Mouse (Mus musculus) Patski (cell line): Measurements from ENCODE around the gene Iba57. TPM values are rescaled to one million over a fixed set of nuclear protein-coding genes. Genes with fewer than 3 reads are reported as not detected.

ENCODE experiments used
- ATAC-seq: fragments of 100-300 bp; one replicate; pipeline ENCODE4 v1.8.0; 2021
- CTCF ChIA-PET: fragments of 350-600 bp; sonication (Branson Sonifier 250); formaldehyde crosslinking; loops from one replicate; lab custom pipeline; 2022; ENCODE audit warnings: inconsistent platforms; lab: Charles Lee
- POLR2A ChIA-PET: fragments of 350-600 bp; sonication (Branson Sonifier 250); formaldehyde crosslinking; loops from one replicate; lab custom pipeline; 2022; ENCODE audit warnings: antibody characterized with exemption, inconsistent platforms; lab: Charles Lee
- DNase-seq: peaks from one replicate; pipeline ENCODE4 v3.0.0-alpha.2; 2011; ENCODE audit warnings: low read depth, low spot score
- H3K27me3 ChIP-seq: fragments of 371-371 bp; one replicate; pipeline ENCODE4 v1.5.1; 2021
- CTCF ChIP-seq: fragments of 100-300 bp; IDR thresholded peaks from one replicate; pipeline ENCODE4 v1.5.1; 2021
- in situ Hi-C: fragments of 300-500 bp; cut with MboI; formaldehyde crosslinking; loops from 3 replicates; pipeline ENCODE4 v1.11.1; 2018; ENCODE audit warnings: low pct_unique_long_range_greater_than_20kb, mixed read lengths
- polyA plus RNA-seq: library from polyadenylated mRNA; unstranded; gene quantifications from one replicate; pipeline ENCODE4 v1.2.3, GENCODE M21; 2021

The Iba57 gene
- polyA plus RNA-seq, 1 experiment from 2014 or later: 6.8 TPM

- in situ Hi-C loops: no loop called here
- TF ChIP-seq CTCF: no peak
- H3K27me3 ChIP-seq: peaks cover 15% of the 10 kb centered on the region
- ChIA-PET POLR2A (no interaction called here), CTCF (no interaction called here)
- DNase-seq (no peak), ATAC-seq (no peak)
Measured at GRCm38 (mm10) chr11:59134373-59134997, 29.1 kb downstream of the Iba57 start.

GRCm38 (mm10) chr11:59132065-59132464 is 31.5 kb downstream of the Iba57 start:
- CTCF ChIA-PET: no interaction called here
- peaks cover 15% of the 10 kb centered on the region for H3K27me3 ChIP-seq
- ATAC-seq: no peak
- no peak for TF ChIP-seq CTCF
- POLR2A ChIA-PET: no interaction called here
- in situ Hi-C loops: no loop called here
- no peak for DNase-seq

DNA sequence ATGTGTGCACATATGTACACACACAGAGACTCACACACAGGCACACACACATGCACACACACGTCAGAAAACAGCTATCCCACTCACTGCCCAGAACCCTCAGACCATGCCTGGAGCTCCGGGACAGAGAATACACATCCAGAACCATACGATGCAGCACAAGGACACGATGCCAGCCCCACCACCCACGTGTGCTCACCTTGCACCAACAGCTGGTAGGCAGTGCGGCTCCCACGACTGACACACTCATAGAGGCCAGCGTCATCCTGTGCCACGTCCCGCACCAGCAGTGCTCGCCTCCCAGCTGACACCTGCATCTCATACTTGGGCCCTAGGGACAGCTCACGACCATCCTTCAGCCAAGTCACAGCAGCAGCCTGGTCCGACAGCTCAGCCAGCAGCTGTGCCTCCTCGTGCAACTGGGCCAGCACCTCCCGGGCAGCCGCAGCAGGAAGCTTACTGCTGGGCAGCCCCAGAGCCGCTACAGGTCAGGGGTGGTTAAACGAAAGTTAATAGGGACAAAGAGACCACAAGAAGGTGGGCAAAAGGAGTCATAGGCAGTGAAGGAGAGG is 32.1 kb downstream of the Iba57 start:
- in situ Hi-C loops: no loop called here
- ATAC-seq (no peak), DNase-seq (no peak)
- CTCF ChIA-PET: no interaction called here
- H3K27me3 ChIP-seq: peaks cover 15% of the 10 kb centered on the region
- POLR2A ChIA-PET: no interaction called here
- no peak for TF ChIP-seq CTCF

DNA sequence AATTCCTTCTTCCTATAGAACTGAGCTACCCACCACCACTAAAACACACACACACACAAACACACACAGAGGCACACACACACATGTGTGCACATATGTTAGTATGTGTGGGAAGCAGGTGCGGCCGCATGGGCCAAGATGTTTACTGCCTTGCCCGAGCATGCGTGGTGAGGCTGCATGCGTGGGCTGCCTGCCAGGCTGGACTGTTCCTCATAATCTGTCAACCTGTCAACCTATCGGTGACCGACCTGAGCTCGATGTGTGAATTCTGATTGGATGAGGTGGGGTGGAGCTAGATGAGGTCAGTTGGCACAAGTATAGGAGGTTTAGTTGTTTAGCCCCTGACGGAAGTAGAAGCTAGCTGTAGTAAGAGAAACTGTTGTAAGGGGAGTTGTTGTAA is 32.8 kb downstream of the Iba57 start:
- CTCF ChIA-PET: no interaction called here
- peaks cover 12% of the 10 kb centered on the region for H3K27me3 ChIP-seq

GRCm38 (mm10) chr11:59105945-59106344 is 57.6 kb downstream of the Iba57 start:
- no peak for DNase-seq
- TF ChIP-seq CTCF: no peak
- ChIA-PET POLR2A (no interaction called here), CTCF (interaction anchor here (1.2 kb wide), 1 partner anchor 192 kb away, joined by 3 read pairs; no protein-coding TSS in a partner anchor)
- H3K27me3 ChIP-seq: no peaks in the 10 kb centered on the region
- no peak for ATAC-seq
- in situ Hi-C loops: no loop called here

More for the DNA sequence above, 32.8 kb downstream of the Iba57 start:
- DNase-seq (no peak), ATAC-seq (no peak)
- no peak for TF ChIP-seq CTCF
- in situ Hi-C loops: no loop called here
- POLR2A ChIA-PET: no interaction called here

Other genes starting within 250 kb of the Iba57 start
- gene Btnl10, start 245.8 kb downstream of the Iba57 start, polyA plus RNA-seq: not detected
- gene Rnf187, start 224.8 kb downstream of the Iba57 start, polyA plus RNA-seq: 252 TPM
- gene Hist3h2ba, start 214.8 kb downstream of the Iba57 start, polyA plus RNA-seq: 7.1 TPM
- gene Hist3h2a, start 209.1 kb downstream of the Iba57 start, polyA plus RNA-seq: 20.9 TPM
- 0.26 TPM for gene Trim17, start 209.1 kb downstream of the Iba57 start, polyA plus RNA-seq
- 29.2 TPM for gene Trim11, start 185.6 kb downstream of the Iba57 start, polyA plus RNA-seq
- 0.06 TPM for gene Obscn, start 27.3 kb downstream of the Iba57 start, polyA plus RNA-seq
- gene Gjc2, start 19.5 kb upstream of the Iba57 start, polyA plus RNA-seq: 0.13 TPM
- gene Guk1, start 28.5 kb upstream of the Iba57 start, polyA plus RNA-seq: 78.7 TPM
- gene Mrpl55, start 38.7 kb upstream of the Iba57 start, polyA plus RNA-seq: 48.6 TPM
- gene 2310033P09Rik, start 44.6 kb upstream of the Iba57 start, polyA plus RNA-seq: 24.6 TPM
- 522 TPM for gene Arf1, start 64.5 kb upstream of the Iba57 start, polyA plus RNA-seq
- gene Wnt3a, start 127.0 kb upstream of the Iba57 start, polyA plus RNA-seq: not detected
- 7.5 TPM for gene Wnt9a, start 143.2 kb upstream of the Iba57 start, polyA plus RNA-seq
- not detected for gene Prss38, start 211.9 kb upstream of the Iba57 start, polyA plus RNA-seq